8 mouse cellular contexts compared by ENCODE assay signal in the genomic region with DNA sequence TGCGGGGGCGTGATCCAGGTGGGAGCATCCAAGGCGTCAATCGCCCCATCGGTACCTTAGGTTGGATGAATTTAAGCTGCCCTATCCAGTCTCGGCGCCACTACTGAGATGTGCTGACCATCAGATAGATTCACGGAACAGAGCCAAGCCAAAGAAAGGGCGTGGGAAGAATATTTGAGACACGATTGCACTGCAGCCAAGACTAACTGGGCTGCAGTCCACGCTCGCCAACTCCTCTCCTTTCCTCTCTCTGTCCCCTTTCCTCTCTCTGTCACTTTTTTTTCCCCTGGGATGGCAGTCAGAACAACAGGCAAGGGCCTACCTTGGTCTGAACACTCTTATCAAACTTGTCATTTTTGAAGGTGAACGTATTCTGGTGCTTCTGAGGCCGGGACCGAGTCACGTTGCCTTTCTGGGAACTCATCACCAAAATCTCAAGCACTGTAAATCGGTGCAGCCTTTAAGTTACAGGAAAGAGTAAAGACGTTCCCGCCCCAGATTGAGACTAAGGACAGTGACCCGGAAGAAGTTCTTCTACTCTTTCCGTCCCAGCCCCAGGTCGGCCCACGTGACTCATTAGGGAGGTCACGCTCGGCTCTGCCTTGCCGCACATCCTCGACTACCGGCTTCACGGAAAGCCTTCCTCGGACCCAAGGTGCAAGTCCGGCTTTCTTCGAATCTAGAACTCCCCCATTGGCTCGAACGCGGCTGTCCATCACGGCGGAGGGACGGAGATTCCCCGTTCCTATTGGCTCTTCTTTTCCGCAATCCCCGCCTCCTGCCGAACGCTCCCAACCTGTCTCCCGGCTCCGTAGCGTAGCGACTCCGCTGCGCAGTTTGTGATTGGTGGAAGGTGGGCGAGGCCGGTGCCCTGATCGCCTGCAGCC. TPM values are rescaled to one million over a fixed set of nuclear protein-coding genes. Genes with fewer than 3 reads are reported as not detected.
DNase-seq lines count a peak whose midpoint lies in the region; ATAC-seq and TF ChIP-seq lines count a peak whose summit lies in the region.

A gene (minus strand): TSS at position 692 of the 887 bp plus-strand sequence.

- ATAC-seq in activated CD4-positive, CD25-positive, alpha-beta regulatory T cell, adult 4 months: peak; percentile 87

- H3K36me3 ChIP-seq in megakaryocyte, embryonic 14.5 days (replicated peaks; ENCODE audit: low read length): peaks cover 27% of the 10 kb centered on the region

- no peak for TF ChIP-seq CTCF in cortical plate, adult 2 months (IDR thresholded peaks at IDR 0.05; ENCODE audit: extremely low read depth, insufficient read depth, low read length)

- H3K27ac ChIP-seq in cortical plate, adult 2 months (ENCODE audit: insufficient read depth, low read length): peak within 1 kb of the TSS; percentile 97

- DNase-seq in gastrocnemius, adult 8-10 months (ENCODE audit: low spot score in 2 of 2): peak; percentile 93 to 96
- peak; percentile 84 for DNase-seq in hindlimb bud, embryonic 11.5 days (ENCODE audit: extremely low spot score, low read depth, low spot score)
- peak; percentile 91 to 96 for DNase-seq in left cerebral cortex, adult 8-10 months (ENCODE audit: low spot score in 2 of 2)
- peak; percentile 98 for DNase-seq in right cerebral cortex, postnatal 10 days (ENCODE audit: low spot score in 2 of 2)
- DNase-seq in urinary bladder, postnatal 25 days (ENCODE audit: low spot score): peak; percentile 89

- TF ChIP-seq POLR2A in cortical plate, adult 2 months (IDR thresholded peaks at IDR 0.05; ENCODE audit: extremely low read depth, insufficient read depth, low read length): peak; percentile 59; the same call in 1 of the 2 replicates

- peaks cover 3% of the 10 kb centered on the region; the same call in 1 of the 2 replicates for H3K4me1 ChIP-seq in cortical plate, adult 2 months (ENCODE audit: control insufficient read depth, insufficient read depth, low read length)
- H3K4me1 ChIP-seq in megakaryocyte, embryonic 14.5 days: peaks cover 78% of the 10 kb centered on the region

- H3K9me3 ChIP-seq in megakaryocyte, embryonic 14.5 days: no peaks in the 10 kb centered on the region

- no peaks in the 10 kb centered on the region for H3K27me3 ChIP-seq in megakaryocyte, embryonic 14.5 days (replicated peaks)

- peak within 1 kb of the TSS; percentile 69 for H3K4me3 ChIP-seq in cortical plate, adult 2 months (ENCODE audit: insufficient read depth, low read length)
- H3K4me3 ChIP-seq in megakaryocyte, embryonic 14.5 days (replicated peaks): peak within 1 kb of the TSS; percentile 96

RNA-seq across cellular contexts. Expression of the gene that starts here (rescaled TPM):
- polyA plus RNA-seq in activated CD4-positive, CD25-positive, alpha-beta regulatory T cell, adult 4 months (2017; shearing (Covaris generic)): 10 to 100 TPM; 47.7 to 65.9 TPM
- 22.9 and 25.2 TPM in 2 replicates for polyA plus RNA-seq in cortical plate, adult 2 months (2012; rRNA removed)
- 1 to 10 TPM; 6.9 to 8.5 (median 7.7) TPM for total RNA-seq in gastrocnemius, adult 8-10 months (2022)
- 10 to 100 TPM; 27.1 to 28.2 (median 27.8) TPM for total RNA-seq in left cerebral cortex, adult 8-10 months (2022)
- 5.4 TPM in 1 of 2 replicates, not detected in the other for polyA plus RNA-seq in megakaryocyte, embryonic 14.5 days (2012; ENCODE audit: insufficient read depth, low replicate concordance)

Comparison
In these comparisons a context has a peak if more than half of its experiments do, and no peak if none do; other contexts are left out.
1. Peak in every context shown above with its lines: DNase-seq, ATAC-seq, H3K4me3 ChIP-seq and H3K27ac ChIP-seq.